Mouse (Mus musculus) G1E (cell line): ENCODE measurements around the gene Adamtsl2.

ENCODE experiments used
- CTCF ChIP-seq: IDR thresholded peaks from 2 replicates; pipeline ENCODE4 v1.5.1; 2012; ENCODE audit warnings: low read depth, low read length, inconsistent platforms, mixed read lengths
- GATA1 ChIP-seq: IDR thresholded peaks from 2 replicates; pipeline ENCODE4 v1.6.1; 2012; ENCODE audit warnings: borderline replicate concordance, low read length, inconsistent platforms, mixed read lengths
- POLR2AphosphoS5 ChIP-seq: IDR thresholded peaks from 2 replicates; pipeline ENCODE4 v1.6.1; 2012; ENCODE audit warnings: low read depth, low read length, inconsistent platforms; ENCODE audit not compliant: insufficient replicate concordance
- TAL1 ChIP-seq: conservative IDR thresholded peaks from 2 replicates; pipeline ENCODE4 v1.6.1; 2012; ENCODE audit warnings: low read depth, low read length, inconsistent platforms, mixed read lengths

GRCm38 (mm10) chr2:27079649-27080048 is 470 bp downstream of the Adamtsl2 start:
- TF ChIP-seq CTCF, result no peak
- TF ChIP-seq TAL1, result no peak
- TF ChIP-seq GATA1, result no peak
- no peak for TF ChIP-seq POLR2AphosphoS5
